Mouse (Mus musculus) cerebellum, adult 2 months (tissue): ENCODE data around the gene Cd47.

Source experiments
- CTCF ChIP-seq: fragments of 200-500 bp; IDR thresholded peaks from 2 replicates; pipeline ENCODE4 v1.5.1; 2011; ENCODE audit warnings: low read depth, mild to moderate bottlenecking, control low read depth, low read length, moderate library complexity, borderline replicate concordance; ENCODE audit not compliant: insufficient read depth
- POLR2A ChIP-seq: fragments of 200-500 bp; IDR thresholded peaks from 2 replicates; pipeline ENCODE4 v1.6.1; 2011; ENCODE audit warnings: low read length, control low read depth, borderline replicate concordance; ENCODE audit not compliant: insufficient read depth

DNA sequence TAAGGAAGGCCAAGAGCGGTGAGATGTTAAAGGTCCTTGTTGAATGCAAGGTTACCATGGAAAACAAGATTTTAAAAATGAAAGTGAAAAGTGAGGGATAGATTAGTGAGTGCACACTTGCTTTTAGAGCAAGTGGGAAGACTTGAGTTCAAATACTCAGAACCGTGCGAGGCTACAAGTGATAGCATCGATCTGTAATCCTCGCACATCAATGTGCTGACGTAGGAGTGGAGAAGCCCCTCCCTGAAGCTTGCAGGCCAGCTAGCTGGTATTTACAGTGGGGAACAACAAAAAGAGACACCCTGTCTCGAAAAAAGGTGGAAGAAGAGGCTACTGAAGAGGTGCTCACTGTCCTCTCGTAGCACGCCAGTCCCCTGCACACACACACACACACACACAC lies 6.7 kb upstream of the Cd47 start:
- no peak for TF ChIP-seq CTCF
- no peak for TF ChIP-seq POLR2A
